Mouse (Mus musculus): ENCODE data around the gene Vps54.
"Not testable (repeated sequence)": the region's sequence is repeated elsewhere in the genome, so short reads cannot be mapped to it uniquely, and the experiment has no call there.

The Vps54 gene

DNA sequence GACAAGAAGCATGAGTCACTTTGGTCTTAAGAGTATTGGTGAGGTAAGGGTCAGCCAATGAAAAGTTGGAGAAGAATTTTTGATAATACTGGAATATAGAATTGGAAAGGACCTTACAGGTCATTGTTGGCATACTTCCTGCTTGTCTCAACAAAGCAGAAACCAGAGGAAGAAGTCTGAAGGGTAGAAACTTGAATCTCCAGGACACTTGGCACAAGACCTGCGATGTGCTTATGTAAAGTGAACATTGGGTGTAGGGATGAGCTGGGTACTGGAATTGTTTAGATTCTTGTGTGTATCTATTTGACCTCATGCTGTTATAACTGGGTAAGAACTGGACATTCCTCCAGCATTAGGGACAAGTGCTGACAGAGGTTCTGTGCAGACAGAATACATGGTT lies 2.3 kb downstream of the Vps54 start:
- no peak for DNase-seq (ENCODE audit: low spot score in 2 of 2)

DNA sequence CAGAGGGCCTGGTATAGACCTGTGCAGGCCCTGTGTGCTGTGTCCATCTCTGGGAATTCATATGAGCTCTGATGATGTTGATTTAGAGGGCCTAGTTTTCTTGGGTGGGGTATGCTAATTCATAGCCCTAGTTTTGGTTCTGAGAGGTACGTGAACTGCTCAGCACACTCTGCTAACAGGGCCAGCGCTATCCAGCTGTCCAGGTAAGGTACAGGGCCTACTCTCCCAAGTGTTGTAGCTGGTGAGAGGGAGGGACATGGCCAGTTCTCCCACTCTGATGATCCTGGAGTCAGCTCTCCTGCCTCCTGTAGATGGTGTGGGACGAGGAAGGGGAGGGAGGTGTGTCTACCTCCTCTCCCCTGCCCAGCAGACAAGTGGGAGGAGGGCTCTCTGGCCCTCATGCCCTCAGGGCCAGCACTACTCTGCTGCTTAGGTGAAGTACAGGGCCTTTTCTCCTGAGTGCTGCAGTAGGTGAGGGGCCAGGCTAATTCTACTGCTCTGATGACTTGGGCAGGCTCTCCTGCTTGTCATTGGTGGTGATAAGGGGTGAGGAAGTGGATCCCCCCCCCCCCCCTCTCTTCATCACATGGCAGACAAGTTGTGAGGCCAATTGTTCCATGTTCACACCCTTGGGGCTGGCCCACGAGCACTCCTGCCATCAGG lies 8.3 kb downstream of the Vps54 start:
- DNase-seq (ENCODE audit: low spot score in 2 of 2), result no peak

DNA sequence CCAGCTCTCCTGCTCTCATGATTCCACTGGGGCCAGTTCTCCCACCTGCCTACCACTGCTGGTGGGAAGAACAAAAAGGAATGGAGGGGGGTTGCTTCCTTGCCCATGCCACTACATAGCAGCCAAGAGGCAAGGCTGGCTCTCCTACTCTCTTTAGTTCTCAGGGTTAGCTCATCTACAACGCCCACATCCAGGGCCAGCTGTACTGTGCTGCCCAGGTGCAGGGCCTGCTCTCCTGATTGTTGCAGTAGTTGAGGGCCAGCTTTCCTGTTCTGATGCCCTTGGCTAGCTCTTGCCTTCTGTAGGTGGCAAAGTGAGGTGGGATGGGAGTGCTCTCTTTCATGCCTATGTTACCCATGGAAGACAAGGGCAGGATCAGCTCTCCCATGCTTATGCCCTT lies 8.9 kb downstream of the Vps54 start:
- no peak for DNase-seq (ENCODE audit: low spot score in 2 of 2)

DNA sequence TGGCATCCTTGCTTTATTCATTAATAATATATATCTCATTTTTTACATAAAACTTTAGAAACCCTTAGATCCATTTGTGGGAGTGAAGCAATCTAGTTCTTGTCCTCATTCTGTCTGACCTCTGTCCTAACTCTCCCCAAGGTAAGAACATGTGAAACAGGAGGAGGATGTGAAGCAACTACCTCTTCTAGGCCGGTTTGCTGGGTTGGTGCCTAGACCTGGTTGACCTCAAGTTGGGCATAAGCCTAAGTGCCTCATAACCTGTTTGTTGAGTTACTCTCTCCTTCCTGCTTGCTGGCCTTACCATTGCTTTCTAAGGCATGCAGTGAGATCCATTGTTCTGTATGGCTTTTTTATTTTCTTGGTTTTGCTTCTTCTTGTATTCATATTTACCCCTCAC lies 11.3 kb downstream of the Vps54 start:
- DNase-seq (ENCODE audit: low spot score in 2 of 2), result no peak

DNA sequence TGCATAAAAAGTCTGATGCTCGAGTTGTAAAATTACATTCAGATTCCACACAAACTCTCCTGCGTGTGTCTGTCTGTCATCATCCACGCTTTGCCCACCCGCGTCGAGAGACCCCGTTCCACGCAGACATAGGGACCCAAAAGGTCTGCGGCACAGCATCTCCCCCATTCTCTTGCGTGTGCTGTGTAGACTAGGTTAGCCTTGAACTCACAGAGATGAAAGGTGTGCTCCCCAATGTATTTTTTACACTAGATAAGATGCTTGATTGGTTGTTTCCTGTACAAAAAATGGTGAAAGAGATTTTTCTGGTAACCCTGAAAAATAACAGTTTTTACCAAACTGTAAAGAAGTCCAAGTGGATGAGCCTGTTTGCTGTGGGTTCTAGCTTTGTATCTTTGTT lies 19.5 kb downstream of the Vps54 start:
- DNase-seq (ENCODE audit: low spot score in 2 of 2), result not testable (repeated sequence)

DNA sequence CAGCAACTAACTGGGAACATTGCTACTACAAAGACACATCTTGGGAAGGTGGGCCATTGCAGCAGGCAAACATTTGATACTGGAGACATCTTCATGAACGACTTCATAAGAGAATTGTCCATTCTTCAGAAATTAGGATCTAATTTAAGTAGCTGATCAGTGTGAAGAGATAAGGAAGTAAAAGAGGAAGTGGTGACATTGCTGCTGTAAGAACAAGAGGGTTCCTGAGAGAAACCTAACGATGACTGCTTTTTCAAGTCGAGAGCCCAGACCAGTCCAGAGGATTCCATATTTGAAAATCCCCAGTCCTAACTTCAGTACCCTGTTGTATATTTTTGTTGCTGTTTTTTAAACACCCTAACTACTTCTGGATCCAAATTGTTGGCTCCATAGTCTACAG lies 26.3 kb downstream of the Vps54 start:
- DNase-seq (ENCODE audit: low spot score in 2 of 2), result no peak

DNA sequence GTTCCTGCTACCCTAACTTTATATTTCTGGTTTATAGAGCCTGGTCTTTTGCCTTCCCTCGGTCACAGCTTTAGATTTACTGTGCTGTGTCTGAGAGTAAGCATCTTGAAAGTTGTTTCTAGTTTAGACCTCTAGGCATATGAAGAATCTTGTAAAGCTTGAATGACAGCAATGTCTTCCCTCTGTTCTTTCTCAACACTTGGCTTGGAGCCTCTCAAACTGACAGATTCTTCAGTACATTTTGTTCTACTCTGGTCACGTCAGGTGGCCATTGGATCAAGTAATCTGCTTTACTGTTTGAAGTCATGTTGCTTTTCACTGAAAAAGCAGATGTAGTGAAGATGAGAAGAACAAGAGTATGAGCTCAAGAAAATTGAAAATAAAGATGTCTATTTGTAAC lies 37.1 kb downstream of the Vps54 start:
- no peak for DNase-seq (ENCODE audit: low spot score in 2 of 2)

DNA sequence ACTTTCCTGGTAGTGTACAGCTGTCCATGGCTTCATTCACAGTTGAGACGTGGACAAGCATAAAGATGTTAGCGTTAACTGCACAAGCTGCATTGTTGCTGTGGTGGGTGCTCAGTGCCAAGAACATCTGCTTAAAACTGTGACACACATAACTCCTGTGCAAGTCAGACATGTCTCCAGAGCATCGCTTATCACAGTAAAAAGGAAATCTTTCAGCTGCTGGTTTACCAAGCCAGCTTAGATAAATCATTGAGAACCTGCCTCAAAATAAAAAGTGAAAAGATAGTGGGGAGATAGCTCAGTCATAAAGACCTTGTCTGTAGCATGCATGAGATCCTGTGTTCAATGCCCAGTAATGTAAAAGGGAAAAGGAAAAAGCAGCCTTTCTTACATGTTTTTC lies 47.3 kb downstream of the Vps54 start:
- DNase-seq (ENCODE audit: low spot score in 2 of 2), result no peak

DNA sequence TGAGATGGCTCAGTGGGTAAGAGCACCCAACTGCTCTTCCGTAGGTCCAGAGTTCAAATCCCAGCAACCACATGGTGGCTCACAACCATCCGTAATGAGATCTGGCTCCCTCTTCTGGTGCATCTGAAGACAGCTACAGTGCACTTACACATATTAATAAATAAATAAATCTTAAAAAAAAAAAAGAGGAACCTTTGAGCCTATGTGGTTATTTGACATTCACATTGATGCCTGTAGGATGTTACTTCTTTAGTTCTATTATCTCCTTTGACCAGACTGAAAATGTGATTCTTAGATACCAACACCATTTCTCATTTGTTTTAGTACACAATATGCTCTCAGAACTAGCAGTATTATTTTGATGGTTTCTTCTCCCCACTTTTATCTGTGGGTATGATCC lies 49.1 kb downstream of the Vps54 start:
- not testable (repeated sequence) for DNase-seq (ENCODE audit: low spot score in 2 of 2)

DNA sequence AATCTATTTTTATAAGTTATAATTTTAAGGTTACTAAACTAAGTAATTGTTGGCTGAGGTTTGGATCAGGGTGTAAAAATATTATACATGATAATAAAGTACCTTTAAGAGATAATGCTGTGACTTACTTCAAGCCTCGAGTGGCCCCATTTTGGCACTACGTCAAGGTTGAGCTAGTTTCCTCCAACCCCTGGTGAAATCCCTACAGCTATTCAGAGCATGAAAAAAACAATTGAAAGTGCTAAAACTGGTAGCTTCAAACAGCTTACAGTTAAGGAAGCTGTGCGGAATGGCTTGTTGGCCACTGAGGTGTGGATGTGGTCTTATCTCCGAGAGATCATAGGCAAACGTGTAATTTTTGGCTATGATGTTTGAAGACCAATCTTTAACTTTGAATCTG lies 56.4 kb downstream of the Vps54 start:
- no peak for DNase-seq (ENCODE audit: low spot score in 2 of 2)

DNA sequence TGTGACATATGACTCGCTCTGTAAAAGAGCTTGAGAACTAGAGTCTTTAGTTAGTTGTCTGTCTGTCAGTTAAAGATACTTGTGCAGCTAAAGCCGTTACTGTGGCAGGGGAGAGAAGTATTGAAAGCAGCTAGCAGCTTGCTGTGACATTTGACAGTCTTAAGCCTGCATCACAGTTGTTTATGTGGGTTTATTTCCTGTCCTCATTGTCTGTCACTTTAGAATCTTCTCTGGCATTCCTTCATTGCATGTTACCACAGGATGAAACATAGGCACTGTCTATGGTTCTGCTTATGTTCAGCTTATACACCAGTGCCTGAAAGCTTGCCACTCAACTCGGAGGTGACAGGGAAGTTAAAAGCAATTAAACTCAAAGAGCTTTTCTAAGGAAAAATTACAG lies 64.5 kb downstream of the Vps54 start:
- DNase-seq (ENCODE audit: low spot score in 2 of 2), result no peak

DNA sequence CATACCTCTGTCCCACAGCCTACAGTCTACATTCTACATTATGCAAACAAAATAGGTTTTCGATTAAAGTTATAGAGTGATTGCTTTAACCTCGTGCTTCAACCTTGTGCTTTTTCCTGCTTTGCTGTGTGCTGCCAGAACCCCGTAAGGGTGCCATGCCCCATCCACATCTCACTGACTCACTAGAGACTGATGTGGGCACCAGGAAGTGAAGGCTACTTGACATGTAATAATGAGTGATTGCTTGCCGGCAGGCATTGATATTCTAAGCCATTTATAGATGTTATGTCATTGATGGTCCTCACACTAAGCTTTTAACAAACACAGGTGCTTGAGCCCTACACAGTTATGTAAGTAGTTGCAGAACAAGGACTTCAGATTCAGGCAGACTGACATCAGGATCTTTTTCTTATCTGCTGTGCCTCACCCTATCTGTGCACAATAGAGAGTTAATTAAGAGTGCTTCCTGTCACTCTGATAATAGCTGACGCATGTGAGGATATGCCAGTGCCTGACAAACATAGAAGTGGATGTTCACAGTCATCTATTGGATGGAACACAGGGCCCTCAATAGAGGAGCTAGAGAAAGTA lies 68.1 kb downstream of the Vps54 start:
- no peak for DNase-seq (ENCODE audit: low spot score in 2 of 2)

DNA sequence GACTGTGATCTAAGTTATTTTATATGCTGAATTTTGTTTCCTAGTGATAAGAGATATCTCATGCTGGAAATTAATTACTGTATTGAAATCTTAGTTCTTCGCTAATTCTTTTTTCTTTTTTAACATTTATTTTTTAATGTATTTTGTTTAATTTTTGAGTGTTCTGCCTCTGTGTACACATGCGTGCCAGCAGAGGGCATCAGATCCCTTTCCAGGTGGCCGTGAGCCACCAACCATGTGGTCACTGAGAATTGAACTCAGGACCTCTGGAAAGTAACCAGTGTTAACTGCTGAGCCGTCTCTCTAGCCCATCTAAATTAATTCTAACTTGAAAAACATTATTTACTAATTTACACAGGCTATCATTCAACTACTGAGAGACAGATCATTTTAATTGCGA lies 69.0 kb downstream of the Vps54 start:
- no peak for DNase-seq (ENCODE audit: low spot score in 2 of 2)

DNA sequence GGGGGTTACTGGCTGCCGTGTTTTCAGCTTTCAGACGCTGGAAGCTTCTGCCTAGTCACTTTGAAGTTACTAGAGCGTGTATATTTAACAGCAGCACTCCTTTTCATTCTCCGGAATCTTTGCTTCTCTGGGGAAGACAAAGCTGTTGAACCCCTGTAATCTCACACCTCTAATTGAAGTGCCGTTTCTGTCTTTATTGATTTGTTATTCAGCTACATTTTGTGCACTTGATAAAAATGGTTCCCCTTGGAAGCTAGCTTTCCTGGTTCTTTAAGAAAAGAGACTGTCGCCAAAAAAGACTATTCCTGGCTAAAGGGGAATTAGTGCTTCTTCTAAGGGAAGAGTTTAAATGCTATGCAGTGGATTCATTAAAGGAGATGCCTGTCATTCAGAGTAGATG lies 70.4 kb downstream of the Vps54 start:
- DNase-seq (ENCODE audit: low spot score in 2 of 2), result no peak

DNA sequence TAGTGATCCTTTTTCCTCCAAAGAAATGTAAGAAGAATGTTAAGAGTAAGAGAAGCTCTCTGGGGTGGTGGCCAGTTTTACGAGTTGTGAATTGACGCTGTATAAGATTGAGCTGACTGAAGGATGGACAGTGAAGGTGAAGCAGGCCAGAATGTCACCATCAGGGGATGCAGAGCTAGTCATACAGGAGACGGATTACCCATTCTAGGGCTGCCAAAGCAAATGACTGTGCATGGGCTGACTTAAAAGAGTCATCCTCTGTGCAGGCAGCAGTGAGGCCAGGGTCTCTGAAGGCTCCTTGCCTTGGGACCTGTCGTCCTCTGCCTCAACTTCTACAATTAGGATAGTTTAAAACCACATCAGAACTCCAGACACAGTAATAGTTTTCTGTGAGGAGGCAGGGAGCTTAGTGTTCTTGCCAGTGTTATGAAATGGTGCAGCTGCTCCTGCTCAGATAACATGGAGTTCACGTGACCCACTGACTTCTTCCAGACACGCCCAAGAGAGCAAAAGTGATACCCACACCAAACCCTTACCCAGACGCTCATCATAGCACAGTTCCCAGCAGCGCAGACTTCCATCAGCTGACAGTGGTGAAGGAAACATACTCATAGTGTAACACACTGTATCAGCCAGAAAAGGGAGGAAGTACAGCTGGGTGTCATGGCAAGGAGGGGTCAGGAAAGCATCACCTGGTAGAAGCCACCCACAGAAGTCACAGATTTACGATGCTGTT lies 75.0 kb downstream of the Vps54 start:
- peak; percentile 29 for DNase-seq (ENCODE audit: low spot score in 2 of 2)

DNA sequence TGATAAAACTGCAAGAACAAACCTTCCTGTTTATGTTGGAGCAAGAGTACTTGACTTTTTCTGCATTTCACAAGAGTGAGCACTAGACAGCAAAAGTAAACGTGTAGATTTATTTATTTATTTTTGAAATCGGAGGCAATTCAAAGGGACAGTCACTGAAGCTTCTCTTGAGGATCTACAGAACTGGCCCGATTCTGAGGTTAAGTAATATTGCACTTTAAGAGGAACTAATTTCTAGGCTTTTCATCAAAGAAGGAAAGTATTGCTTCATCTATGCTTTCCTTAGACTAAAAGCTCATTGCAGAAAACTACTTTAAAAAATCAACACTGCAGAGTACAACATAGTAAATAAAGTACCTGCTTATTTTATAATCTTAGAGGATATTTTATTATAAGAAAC lies 82.5 kb downstream of the Vps54 start:
- no peak for DNase-seq (ENCODE audit: low spot score in 2 of 2)

DNA sequence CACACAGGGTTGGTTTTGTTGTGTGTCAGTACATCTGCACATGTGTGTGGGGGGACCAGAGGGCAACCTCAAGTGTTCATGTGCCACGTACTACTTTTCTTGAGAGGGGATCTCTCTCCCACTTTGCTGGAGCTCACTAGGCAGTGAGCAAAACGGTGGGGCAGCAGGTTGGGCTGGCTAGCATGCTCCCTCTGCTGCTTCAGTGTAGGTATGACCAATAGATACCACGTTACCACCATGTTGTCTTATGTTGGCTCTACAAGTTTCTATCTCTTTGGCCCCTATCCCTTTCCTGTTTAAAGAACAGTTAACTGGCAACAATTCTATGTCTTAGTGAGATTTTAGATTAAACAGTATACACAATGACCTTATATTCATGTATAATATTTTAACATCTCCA lies 83.3 kb downstream of the Vps54 start:
- DNase-seq (ENCODE audit: low spot score in 2 of 2), result no peak

DNA sequence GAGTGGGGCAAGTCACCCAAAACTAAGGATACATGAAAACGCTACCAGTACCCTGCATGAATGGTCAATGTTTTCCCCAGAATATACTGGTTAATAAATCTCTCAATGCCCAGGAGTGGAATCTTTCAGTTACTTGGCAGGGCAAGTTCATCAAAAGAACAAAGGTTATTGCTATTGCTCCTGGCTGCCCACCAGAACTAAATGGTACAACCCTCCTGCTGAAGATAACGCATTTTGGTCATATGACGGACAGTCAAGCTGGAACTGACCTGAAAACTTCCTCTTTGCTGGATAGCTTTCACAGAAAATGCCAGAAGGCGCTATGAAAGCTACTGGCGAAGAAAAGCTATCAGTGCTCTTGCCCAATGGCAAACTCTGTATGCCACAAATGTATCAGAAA lies 86.7 kb downstream of the Vps54 start:
- no peak for DNase-seq (ENCODE audit: low spot score in 2 of 2)

DNA sequence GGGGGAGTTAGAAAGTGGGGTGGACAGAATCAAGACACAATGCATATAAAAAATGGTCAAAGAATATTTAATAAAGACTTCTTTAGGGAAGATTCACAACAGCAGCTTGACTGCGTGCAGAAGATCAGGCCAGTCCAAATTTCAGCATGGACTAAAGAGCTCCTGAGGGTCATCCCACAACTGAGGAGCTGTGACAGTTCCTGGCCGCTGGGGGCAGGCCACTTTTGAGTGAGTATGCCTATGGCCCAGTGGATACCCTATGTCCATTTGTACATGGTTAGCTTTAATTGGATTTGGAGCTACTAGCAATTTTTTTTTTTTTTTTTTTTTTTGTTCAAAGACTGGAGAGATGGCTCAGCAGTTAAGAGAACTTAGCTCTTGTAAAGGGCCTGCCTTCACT lies 87.7 kb downstream of the Vps54 start:
- no peak for DNase-seq (ENCODE audit: low spot score in 2 of 2)

DNA sequence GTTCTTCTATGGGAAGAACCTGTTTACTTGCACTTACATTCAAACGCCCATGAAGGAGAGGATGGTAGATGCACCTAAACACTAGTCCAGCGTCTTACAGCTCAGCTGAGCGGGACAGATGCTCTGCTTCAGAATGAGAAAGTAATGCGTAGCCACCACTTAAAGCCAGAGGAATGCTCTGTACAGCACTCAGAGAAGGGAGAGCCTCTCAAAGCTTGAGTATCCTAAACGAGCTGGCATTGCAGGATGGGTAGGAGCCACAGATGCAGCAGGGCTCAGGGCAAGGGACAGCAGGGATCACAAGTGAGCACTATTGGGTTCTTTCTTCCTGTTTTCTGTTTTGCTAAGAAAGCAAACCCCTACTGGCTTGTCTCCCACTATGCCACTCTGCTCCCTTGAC lies 88.4 kb downstream of the Vps54 start:
- no peak for DNase-seq (ENCODE audit: low spot score in 2 of 2)

DNA sequence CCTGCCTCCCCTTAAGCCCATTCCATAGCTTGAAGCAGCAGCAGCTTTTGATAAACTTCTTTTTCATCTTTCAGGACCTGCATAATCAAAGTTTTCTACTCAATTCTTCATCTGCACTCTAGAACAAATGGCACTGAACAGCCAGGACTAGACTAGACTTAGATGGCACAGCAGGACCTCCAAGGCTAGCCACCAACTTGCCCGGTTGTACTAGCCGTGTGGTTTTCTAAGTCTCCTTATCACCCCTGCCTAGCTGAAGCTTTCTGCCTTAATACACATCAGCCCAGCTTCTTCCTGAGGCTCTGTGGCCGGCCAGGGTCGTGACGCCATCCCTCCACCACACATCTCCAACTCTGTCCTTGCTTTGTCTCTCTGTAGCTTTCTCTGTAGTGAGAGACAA lies 89.1 kb downstream of the Vps54 start:
- no peak for DNase-seq (ENCODE audit: low spot score in 2 of 2)

DNA sequence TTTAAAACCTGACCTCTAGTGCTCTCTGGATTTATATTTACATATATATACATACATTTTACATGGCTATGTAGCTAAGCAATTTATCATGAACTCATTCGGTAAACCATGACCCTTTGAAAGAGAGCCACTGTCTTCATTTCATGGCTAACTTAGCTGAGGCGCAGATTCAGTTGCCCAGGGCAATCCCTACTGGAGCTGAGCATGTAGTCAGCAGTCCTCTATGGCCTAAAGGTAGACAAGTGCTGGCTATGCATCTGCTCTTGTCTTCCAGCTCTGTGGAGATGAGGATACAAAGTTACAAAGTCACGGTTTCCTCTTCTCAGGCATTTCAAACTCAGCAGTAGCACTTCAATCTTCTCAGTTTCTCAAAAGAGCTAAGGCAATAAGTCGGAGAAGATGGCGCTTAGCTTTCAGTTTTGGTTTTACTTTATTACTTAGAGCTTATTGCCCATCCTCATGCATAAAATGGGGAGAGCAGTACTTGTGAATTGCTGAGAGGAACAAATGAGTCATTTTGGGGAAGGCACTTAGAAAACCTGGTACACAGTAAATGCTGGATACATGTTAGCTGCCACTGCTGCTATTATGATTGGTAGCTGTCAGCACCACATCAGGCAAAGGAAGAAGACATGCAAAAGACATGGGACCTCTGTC lies 93.7 kb downstream of the Vps54 start:
- no peak for DNase-seq (ENCODE audit: low spot score in 2 of 2)

DNA sequence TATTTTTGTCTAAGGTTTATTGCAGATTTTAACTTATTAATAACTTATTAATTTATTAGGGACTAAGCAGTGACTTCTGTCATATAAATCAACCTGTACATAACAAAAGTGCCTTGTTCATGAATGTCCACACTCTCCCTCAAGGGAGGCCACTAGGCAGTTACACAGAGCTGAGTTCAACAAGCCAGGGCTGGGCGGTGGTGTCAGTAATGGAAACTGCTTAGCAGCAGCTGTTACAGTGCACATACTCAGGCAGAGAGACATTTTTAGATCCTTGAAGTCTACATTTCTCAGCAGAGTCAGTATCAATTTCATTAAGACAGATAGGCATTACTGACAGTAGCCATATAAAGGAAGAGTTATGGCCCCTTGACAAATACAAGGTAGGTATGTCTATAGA lies 98.8 kb downstream of the Vps54 start:
- no peak for DNase-seq (ENCODE audit: low spot score in 2 of 2)
